Mouse (Mus musculus) stomach, postnatal 0 days (tissue): Measurements from ENCODE around the gene Tmem184b. TPM values are rescaled to one million over a fixed set of nuclear protein-coding genes. Genes with fewer than 3 reads are reported as not detected.

Experiments used
- ATAC-seq: fragments of 200-750 bp; cut with Nextera tagmentation; 2 replicates; pipeline ENCODE4 v1.8.0; 2017; ENCODE audit not compliant: low FRiP score, low TSS enrichment
- DNase-seq: peaks from one replicate; pipeline ENCODE4 v3.0.0-alpha.2; 2016; ENCODE audit warnings: low spot score
- H3K27ac ChIP-seq: fragments of 300-500 bp; sonication (generic); replicated peaks from 2 replicates; pipeline ENCODE4 v1.5.1; 2014; ENCODE audit warnings: mild to moderate bottlenecking, control low read depth
- H3K27me3 ChIP-seq: fragments of 300-500 bp; sonication (generic); 2 replicates; pipeline ENCODE4 v1.6.1; 2014; ENCODE audit warnings: low read length; ENCODE audit not compliant: control insufficient read depth, insufficient read depth
- H3K36me3 ChIP-seq: fragments of 300-500 bp; sonication (generic); 2 replicates; pipeline ENCODE4 v1.6.1; 2014; ENCODE audit warnings: low read length, mixed read lengths; ENCODE audit not compliant: control insufficient read depth, insufficient read depth
- H3K4me1 ChIP-seq: fragments of 300-500 bp; sonication (generic); replicated peaks from 2 replicates; pipeline ENCODE4 v1.6.1; 2014; ENCODE audit warnings: antibody characterized with exemption; ENCODE audit not compliant: control insufficient read depth, insufficient read depth
- H3K4me2 ChIP-seq: fragments of 300-500 bp; sonication (generic); replicated peaks from 2 replicates; pipeline ENCODE4 v1.6.1; 2014; ENCODE audit warnings: low read depth, mild to moderate bottlenecking, control low read depth, moderate library complexity
- H3K4me3 ChIP-seq: fragments of 300-500 bp; sonication (generic); 2 replicates; pipeline ENCODE4 v1.5.1; 2014; ENCODE audit warnings: low read depth, low read length, control low read depth
- H3K9ac ChIP-seq: fragments of 300-500 bp; sonication (generic); 2 replicates; pipeline ENCODE4 v1.6.1; 2014; ENCODE audit warnings: mild to moderate bottlenecking, low read length, control low read depth, mixed read lengths
- H3K9me3 ChIP-seq: fragments of 300-500 bp; sonication (generic); 2 replicates; pipeline ENCODE4 v1.6.1; 2016; ENCODE audit warnings: low read length; ENCODE audit not compliant: control insufficient read depth
- CTCF ChIP-seq: IDR thresholded peaks from 2 replicates; pipeline ENCODE4 v1.5.1; 2016; ENCODE audit warnings: antibody characterized with exemption, low read depth, mild to moderate bottlenecking, moderate library complexity
- EP300 ChIP-seq: optimal IDR thresholded peaks from 2 replicates; pipeline ENCODE3; 2016; ENCODE audit warnings: antibody characterized with exemption
- WGBS: fragments of 180-500 bp; shearing (Covaris S2); extraction: QIAGEN DNeasy Blood & Tissue Kit; methylation state at CpG from one replicate; pipeline ENCODE4 v1.1.7; 2014; 5-methylcytosine and 5-hydroxymethylcytosine counted together
- polyA plus RNA-seq: library from polyadenylated mRNA; unstranded; fragments of >200 nt; fragmentation: Nextera tagmentation; extraction: Ambion mirVana; gene quantifications from 2 replicates; pipeline ENCODE4 v1.2.1, GENCODE M21; 2015

Gene Tmem184b
- polyA plus RNA-seq, 1 experiment from 2014 or later = 21.2 TPM

DNA sequence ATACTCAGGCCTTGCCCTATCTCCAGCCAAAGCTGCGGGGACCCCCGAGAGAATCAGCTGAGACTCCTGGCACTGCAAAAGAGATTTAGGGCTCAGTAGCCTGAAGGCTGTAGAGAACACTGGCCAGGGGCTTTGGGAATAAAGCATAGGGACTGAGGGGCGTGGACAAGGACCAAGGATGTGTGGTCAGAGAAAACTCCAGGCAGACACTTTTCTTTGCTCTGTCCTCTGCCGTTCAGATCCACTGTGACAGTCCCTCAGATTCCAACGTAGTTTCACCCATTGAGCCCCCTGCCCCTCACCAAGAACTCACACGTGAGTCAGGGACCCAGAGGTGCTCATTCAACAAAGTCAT, 38.9 kb upstream of the Tmem184b start:
- TF ChIP-seq EP300 (no peak), CTCF (no peak)
- no peaks in the 10 kb centered on the region; the same call in 1 of the 2 replicates for H3K36me3 ChIP-seq
- H3K4me3 ChIP-seq = peak overlapping the region; percentile 84
- DNase-seq (no peak), ATAC-seq (no peak; the same call in 1 of the 2 replicates)
- peak overlapping the region; percentile 77 for H3K4me2 ChIP-seq
- H3K27me3 ChIP-seq = no peaks in the 10 kb centered on the region
- no peaks in the 10 kb centered on the region for H3K9me3 ChIP-seq
- peaks cover 6% of the 10 kb centered on the region for H3K4me1 ChIP-seq
- peak overlapping the region; percentile 96 for H3K9ac ChIP-seq
- peak overlapping the region; percentile 97 for H3K27ac ChIP-seq
- 9% methylated on average over 6 of the region's 6 CpGs for WGBS

DNA sequence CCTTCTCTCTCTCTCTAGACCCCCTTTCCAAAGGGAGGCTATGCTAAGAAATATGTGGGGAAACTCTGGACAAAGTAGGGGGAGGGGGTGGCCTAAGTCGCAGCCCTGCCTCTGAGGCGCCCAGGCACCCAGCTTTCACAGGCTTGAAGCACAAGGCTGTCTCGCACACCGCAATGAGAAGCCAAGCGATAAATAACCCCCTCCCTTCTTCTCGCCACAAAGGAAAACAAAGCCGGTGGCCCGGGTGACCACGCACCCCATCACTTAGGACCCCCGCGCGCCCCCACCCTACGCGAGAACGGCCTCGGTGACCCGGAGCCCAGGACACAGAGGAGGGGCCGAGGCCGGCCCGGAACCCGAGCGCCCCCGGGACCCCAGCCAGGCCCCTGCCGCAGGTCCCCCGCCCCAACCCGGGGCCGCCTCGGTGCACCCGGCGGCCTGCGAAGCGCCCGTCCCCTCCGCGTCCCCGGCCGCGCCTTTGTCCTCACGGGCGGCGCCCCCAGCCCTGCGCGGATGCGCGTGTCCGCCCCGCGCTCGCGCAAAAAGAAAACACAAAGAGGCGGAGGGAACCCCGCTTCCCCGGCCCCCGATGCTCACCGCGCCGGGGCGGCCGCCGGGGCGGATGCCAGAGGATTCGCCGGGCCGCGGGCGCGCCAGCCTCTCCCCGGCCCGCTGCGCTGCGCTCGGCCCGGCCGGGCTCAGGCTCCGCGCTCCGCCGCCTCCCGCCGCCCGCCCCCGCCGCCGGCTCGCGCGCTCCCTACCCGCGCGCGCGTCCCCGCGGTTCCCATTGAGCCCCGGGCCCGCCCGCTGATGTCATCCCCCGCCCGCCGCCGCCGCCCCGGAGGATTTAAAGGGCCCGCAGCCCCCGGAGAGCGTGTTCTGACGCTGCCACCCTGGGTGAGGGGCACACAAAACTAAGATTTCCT, 38.2 kb upstream of the Tmem184b start:
- Histone ChIP-seq H3K9me3 (no peaks in the 10 kb centered on the region), H3K4me3 (peak overlapping the region; percentile 84), H3K27me3 (no peaks in the 10 kb centered on the region), H3K4me1 (peaks cover 6% of the 10 kb centered on the region), H3K4me2 (peak overlapping the region; percentile 77), H3K27ac (peak overlapping the region; percentile 97), H3K36me3 (no peaks in the 10 kb centered on the region; the same call in 1 of the 2 replicates), H3K9ac (peak overlapping the region; percentile 96)
- DNase-seq (peak; percentile 85), ATAC-seq (peak; percentile 58)
- WGBS = under 1% methylated on average over 78 of the region's 107 CpGs
- no peak for TF ChIP-seq EP300
- no peak for TF ChIP-seq CTCF

DNA sequence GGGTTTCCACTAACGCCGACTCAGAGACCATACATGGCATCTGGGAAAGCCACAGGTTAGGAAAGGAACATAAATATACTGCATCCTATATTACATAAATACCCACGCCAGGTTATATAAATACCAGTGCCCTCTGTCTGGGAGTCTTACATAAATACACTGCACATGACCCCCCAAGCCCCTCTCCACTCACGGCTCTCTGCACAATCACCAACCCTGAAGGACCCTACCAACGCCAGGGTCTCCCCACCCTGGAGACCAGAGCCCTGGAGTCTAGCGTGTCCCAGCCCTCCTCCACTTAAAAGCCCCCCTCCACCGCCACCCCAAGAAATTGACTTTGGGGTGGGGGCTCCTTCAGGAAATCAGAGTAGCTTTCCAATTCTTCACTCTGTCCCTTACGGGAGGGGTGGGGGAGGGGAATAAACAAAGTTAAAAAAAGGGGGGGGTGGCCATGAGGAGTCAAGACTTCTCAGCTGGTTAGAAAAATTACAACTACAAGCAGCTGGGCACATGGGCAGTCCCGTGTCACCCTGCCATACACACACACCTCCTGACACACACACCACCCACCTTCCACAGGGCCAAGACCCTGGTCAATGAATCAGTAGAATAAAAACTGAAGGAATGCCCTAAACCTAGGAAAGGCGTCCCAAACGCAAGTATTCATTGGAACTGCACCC, 37.4 kb upstream of the Tmem184b start:
- ATAC-seq = peak; percentile 32
- Histone ChIP-seq H3K4me2 (peak overlapping the region; percentile 77), H3K4me1 (peaks cover 6% of the 10 kb centered on the region), H3K9me3 (no peaks in the 10 kb centered on the region), H3K36me3 (no peaks in the 10 kb centered on the region; the same call in 1 of the 2 replicates), H3K27ac (peak overlapping the region; percentile 97), H3K4me3 (peak overlapping the region; percentile 84), H3K27me3 (no peaks in the 10 kb centered on the region), H3K9ac (peak overlapping the region; percentile 96)
- TF ChIP-seq EP300 = no peak
- no peak for TF ChIP-seq CTCF
- WGBS = 10% methylated on average over 11 of the region's 11 CpGs
- DNase-seq = peak; percentile 34

DNA sequence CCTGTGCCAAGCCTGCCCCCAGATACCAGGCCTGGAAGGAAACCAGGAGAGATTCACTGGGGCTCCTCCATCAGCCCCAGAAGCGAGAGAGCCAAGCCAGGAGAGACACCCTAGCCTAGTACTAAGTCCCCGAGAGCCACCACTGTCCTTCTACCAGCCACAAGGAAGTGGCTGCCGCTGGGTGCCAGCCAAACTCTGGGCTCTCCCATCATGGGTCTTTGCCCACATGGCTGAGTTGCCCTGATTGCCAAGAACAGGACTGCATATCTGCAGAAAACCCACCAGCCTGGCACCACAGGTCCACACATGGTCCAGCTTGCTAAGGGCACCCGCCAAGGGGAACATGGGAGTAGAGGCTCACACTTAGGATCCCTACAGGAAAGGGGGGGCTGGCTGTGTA, 36.9 kb upstream of the Tmem184b start:
- DNase-seq = peak; percentile 42
- H3K27me3 ChIP-seq = no peaks in the 10 kb centered on the region
- H3K9me3 ChIP-seq = no peaks in the 10 kb centered on the region
- H3K4me3 ChIP-seq = peak overlapping the region; percentile 84
- 64% methylated on average over 4 of the region's 4 CpGs for WGBS
- H3K4me2 ChIP-seq = peak overlapping the region; percentile 77
- TF ChIP-seq CTCF = no peak
- no peak for TF ChIP-seq EP300
- H3K4me1 ChIP-seq = peaks cover 6% of the 10 kb centered on the region
- 0 out of 2 replicates have a peak, but pooled peaks have one; percentile 9 for ATAC-seq
- peak overlapping the region; percentile 43; the same call in 1 of the 2 replicates for H3K9ac ChIP-seq
- no peaks in the 10 kb centered on the region; the same call in 1 of the 2 replicates for H3K36me3 ChIP-seq
- H3K27ac ChIP-seq = 0 out of 2 replicates have a peak overlapping the region, but pooled peaks have one; percentile 61

DNA sequence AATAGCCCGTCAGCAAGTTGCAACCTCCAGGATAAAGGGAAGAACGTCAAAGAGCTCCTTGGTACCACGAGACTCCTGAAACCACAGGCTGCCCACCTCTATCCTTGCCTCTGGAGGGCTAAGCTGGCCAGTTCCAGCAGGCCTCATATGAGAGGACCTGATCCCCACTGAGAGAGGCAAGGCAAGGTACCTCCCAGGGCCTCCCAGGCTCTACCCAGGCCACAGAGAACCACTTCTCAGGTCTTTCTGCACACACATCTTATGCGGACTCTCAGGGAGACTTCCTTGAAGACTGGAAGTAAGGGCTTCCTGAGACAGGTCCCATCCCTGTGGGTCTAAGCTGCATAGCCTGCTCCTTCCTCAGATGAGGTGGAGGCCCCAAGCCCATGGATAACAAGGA, 36.0 kb upstream of the Tmem184b start:
- 78% methylated on average over 4 of the region's 4 CpGs for WGBS
- Histone ChIP-seq H3K4me1 (peaks cover 6% of the 10 kb centered on the region), H3K4me3 (no peak overlapping the region), H3K36me3 (no peaks in the 10 kb centered on the region; the same call in 1 of the 2 replicates), H3K27me3 (no peaks in the 10 kb centered on the region), H3K27ac (peak overlapping the region; percentile 14; the same call in 1 of the 2 replicates), H3K9ac (0 out of 2 replicates have a peak overlapping the region, but pooled peaks have one; percentile 8), H3K4me2 (no peak overlapping the region), H3K9me3 (no peaks in the 10 kb centered on the region)
- ATAC-seq (no peak), DNase-seq (no peak)
- TF ChIP-seq CTCF = no peak
- no peak for TF ChIP-seq EP300
